Mouse (Mus musculus) liver, embryonic 14.5 days (tissue): ENCODE data around the gene Macrod1.

ENCODE experiments used
- CTCF ChIP-seq: IDR thresholded peaks from 2 replicates; pipeline ENCODE4 v1.5.1; 2016; ENCODE audit warnings: antibody characterized with exemption, low read depth, control low read depth
- EP300 ChIP-seq: IDR thresholded peaks from 2 replicates; pipeline ENCODE4 v1.6.1; 2016; ENCODE audit warnings: antibody characterized with exemption, low read depth

DNA sequence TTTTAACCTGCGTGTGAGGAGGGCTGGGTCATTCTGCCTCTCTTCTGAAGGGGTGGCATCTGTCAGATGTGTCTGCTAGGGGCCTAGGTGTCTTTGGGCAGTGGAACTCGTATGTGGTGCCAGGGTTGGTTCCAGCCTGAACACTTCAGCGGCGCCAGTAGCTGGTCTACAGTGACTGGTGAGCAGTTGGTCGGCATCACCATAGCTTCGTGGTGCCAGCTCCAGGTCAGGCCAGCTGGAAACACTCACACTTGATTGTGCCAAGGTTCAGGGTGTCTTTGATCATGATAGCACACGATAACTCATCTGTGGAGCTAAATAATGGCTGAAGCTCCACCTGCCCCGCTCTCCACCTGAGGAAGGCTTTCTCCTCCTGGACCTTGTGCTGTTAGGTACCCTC, 6.3 kb downstream of the Macrod1 start:
- TF ChIP-seq CTCF (no peak), EP300 (no peak)
